Mouse (Mus musculus): ENCODE results near the gene Utrn.

- TF ChIP-seq CTCF (IDR thresholded peaks at IDR 0.05; ENCODE audit: low read depth, low read length) (no peak), POLR2A (IDR thresholded peaks at IDR 0.05; ENCODE audit: borderline replicate concordance, low read depth, low read length) (no peak)
Measured at GRCm38 (mm10) chr10:12812680-12813079, 56.5 kb downstream of the Utrn start.

Measured in bone marrow macrophage, adult 2 months (primary cell).